Mouse (Mus musculus) forebrain, embryonic 12.5 days (tissue): ENCODE measurements at regions not wholly inside any gene's neighbourhood (a gene's known extent, or its start where the extent isn't known, plus 50 kb on each side); places are given as distances from the start of the nearest gene placed in this dataset.

Experiments
- ATAC-seq: fragments of 200-750 bp; cut with Nextera tagmentation; 2 replicates; pipeline ENCODE4 v1.8.0; 2017; ENCODE audit warnings: moderate TSS enrichment; ENCODE audit not compliant: low FRiP score
- H3K27ac ChIP-seq: fragments of 300-500 bp; sonication (generic); 2 replicates; pipeline ENCODE4 v1.5.1; 2016; ENCODE audit warnings: mild to moderate bottlenecking
- H3K27me3 ChIP-seq: fragments of 300-500 bp; sonication (generic); 2 replicates; pipeline ENCODE4 v1.6.1; 2016; ENCODE audit warnings: mild to moderate bottlenecking
- H3K36me3 ChIP-seq: fragments of 300-500 bp; sonication (generic); replicated peaks from 2 replicates; pipeline ENCODE4 v1.6.1; 2016; ENCODE audit warnings: mild to moderate bottlenecking
- H3K4me1 ChIP-seq: fragments of 300-500 bp; sonication (generic); 2 replicates; pipeline ENCODE4 v1.6.1; 2016
- H3K4me2 ChIP-seq: fragments of 300-500 bp; sonication (generic); 2 replicates; pipeline ENCODE4 v1.6.1; 2016; ENCODE audit warnings: mild to moderate bottlenecking, moderate library complexity
- H3K4me3 ChIP-seq: fragments of 300-500 bp; sonication (generic); replicated peaks from 2 replicates; pipeline ENCODE4 v1.5.1; 2016; ENCODE audit warnings: mild to moderate bottlenecking
- H3K9ac ChIP-seq: fragments of 300-500 bp; sonication (generic); 2 replicates; pipeline ENCODE4 v1.6.1; 2016; ENCODE audit warnings: mild to moderate bottlenecking
- H3K9me3 ChIP-seq: fragments of 300-500 bp; sonication (generic); 2 replicates; pipeline ENCODE4 v1.6.1; 2016
- WGBS: fragments of 180-500 bp; shearing (Covaris S2); methylation state at CpG from one replicate; pipeline ENCODE4 v1.1.7; 2016; 5-methylcytosine and 5-hydroxymethylcytosine counted together

GRCm38 (mm10) chr11:24739710-24740255, 661.9 kb downstream of the Bcl11a start:
- H3K27ac ChIP-seq, result peak overlapping the region; percentile 33
- peak overlapping the region; percentile 53; the same call in 1 of the 2 replicates for H3K9ac ChIP-seq
- H3K4me2 ChIP-seq, result peak overlapping the region; percentile 48
- H3K9me3 ChIP-seq, result no peaks in the 10 kb centered on the region
- no peaks in the 10 kb centered on the region for H3K27me3 ChIP-seq
- ATAC-seq, result peak; percentile 30; the same call in 1 of the 2 replicates
- 3% methylated on average over 14 of the region's 14 CpGs for WGBS
- H3K4me3 ChIP-seq, result peak overlapping the region; percentile 27
- H3K36me3 ChIP-seq, result no peaks in the 10 kb centered on the region
- peaks cover 27% of the 10 kb centered on the region for H3K4me1 ChIP-seq

- peak; percentile 41; the same call in 1 of the 2 replicates for ATAC-seq
- Histone ChIP-seq H3K9me3 (no peaks in the 10 kb centered on the region), H3K27me3 (no peaks in the 10 kb centered on the region), H3K9ac (no peak overlapping the region), H3K4me1 (peaks cover 27% of the 10 kb centered on the region), H3K36me3 (no peaks in the 10 kb centered on the region), H3K4me2 (no peak overlapping the region), H3K27ac (0 out of 2 replicates have a peak overlapping the region, but pooled peaks have one; percentile 33), H3K4me3 (no peak overlapping the region)
- WGBS, result 31% methylated on average over 2 of the region's 2 CpGs
Observed at GRCm38 (mm10) chr11:24740466-24740865, 662.6 kb downstream of the Bcl11a start.

GRCm38 (mm10) chr11:24742561-24742960, 664.7 kb downstream of the Bcl11a start:
- H3K27me3 ChIP-seq, result no peaks in the 10 kb centered on the region
- H3K4me1 ChIP-seq, result peaks cover 27% of the 10 kb centered on the region
- no peak overlapping the region for H3K9ac ChIP-seq
- no peaks in the 10 kb centered on the region for H3K36me3 ChIP-seq
- 0 out of 2 replicates have a peak, but pooled peaks have one; percentile 30 for ATAC-seq
- 27% methylated on average over 8 of the region's 8 CpGs for WGBS
- H3K4me3 ChIP-seq, result no peak overlapping the region
- H3K27ac ChIP-seq, result no peak overlapping the region
- H3K4me2 ChIP-seq, result no peak overlapping the region
- no peaks in the 10 kb centered on the region for H3K9me3 ChIP-seq

GRCm38 (mm10) chr11:24743439-24743838, 665.6 kb downstream of the Bcl11a start:
- Histone ChIP-seq H3K4me1 (peaks cover 27% of the 10 kb centered on the region), H3K4me2 (no peak overlapping the region), H3K9me3 (no peaks in the 10 kb centered on the region), H3K4me3 (no peak overlapping the region), H3K27ac (no peak overlapping the region), H3K9ac (no peak overlapping the region), H3K36me3 (no peaks in the 10 kb centered on the region), H3K27me3 (no peaks in the 10 kb centered on the region)
- ATAC-seq, result no peak
- 46% methylated on average over 1 of the region's 1 CpGs for WGBS

GRCm38 (mm10) chr11:24745841-24746240, 668.0 kb downstream of the Bcl11a start:
- Histone ChIP-seq H3K9ac (no peak overlapping the region), H3K4me1 (peaks cover 12% of the 10 kb centered on the region), H3K36me3 (no peaks in the 10 kb centered on the region), H3K9me3 (no peaks in the 10 kb centered on the region), H3K4me3 (no peak overlapping the region), H3K27ac (no peak overlapping the region), H3K27me3 (no peaks in the 10 kb centered on the region), H3K4me2 (no peak overlapping the region)
- 90% methylated on average over 4 of the region's 4 CpGs for WGBS
- no peak for ATAC-seq

GRCm38 (mm10) chr11:24750144-24750779, 672.4 kb downstream of the Bcl11a start:
- no peak overlapping the region for H3K4me2 ChIP-seq
- WGBS, result 70% methylated on average over 7 of the region's 7 CpGs

GRCm38 (mm10) chr11:24758130-24758529, 680.3 kb downstream of the Bcl11a start:
- Histone ChIP-seq H3K36me3 (no peaks in the 10 kb centered on the region), H3K27ac (no peak overlapping the region), H3K9me3 (no peaks in the 10 kb centered on the region), H3K4me2 (no peak overlapping the region), H3K4me1 (no peaks in the 10 kb centered on the region), H3K27me3 (no peaks in the 10 kb centered on the region), H3K4me3 (no peak overlapping the region), H3K9ac (no peak overlapping the region)
- ATAC-seq, result no peak

More at GRCm38 (mm10) chr11:24750144-24750779, 672.4 kb downstream of the Bcl11a start:
- no peak overlapping the region for H3K9ac ChIP-seq
- H3K36me3 ChIP-seq, result no peaks in the 10 kb centered on the region
- H3K4me1 ChIP-seq, result no peaks in the 10 kb centered on the region
- H3K27ac ChIP-seq, result no peak overlapping the region
- no peaks in the 10 kb centered on the region for H3K27me3 ChIP-seq
- H3K4me3 ChIP-seq, result no peak overlapping the region
- no peak for ATAC-seq
- no peaks in the 10 kb centered on the region for H3K9me3 ChIP-seq

GRCm38 (mm10) chr11:24783470-24783869, 705.6 kb downstream of the Bcl11a start:
- H3K4me2 ChIP-seq, result no peak overlapping the region
- no peaks in the 10 kb centered on the region; the same call in 1 of the 2 replicates for H3K36me3 ChIP-seq
- 0 out of 2 replicates have a peak, but pooled peaks cover 3% of the 10 kb centered on the region for H3K9me3 ChIP-seq
- H3K27me3 ChIP-seq, result no peaks in the 10 kb centered on the region
- H3K4me3 ChIP-seq, result no peak overlapping the region
- WGBS, result 81% methylated on average over 7 of the region's 7 CpGs
- no peak for ATAC-seq
- H3K9ac ChIP-seq, result no peak overlapping the region
- no peaks in the 10 kb centered on the region for H3K4me1 ChIP-seq
- no peak overlapping the region for H3K27ac ChIP-seq

- WGBS, result 83% methylated on average over 2 of the region's 2 CpGs
- no peak overlapping the region for H3K4me2 ChIP-seq
- no peak for ATAC-seq
- no peak overlapping the region for H3K27ac ChIP-seq
- 0 out of 2 replicates have a peak, but pooled peaks cover 3% of the 10 kb centered on the region for H3K9me3 ChIP-seq
- H3K4me3 ChIP-seq, result no peak overlapping the region
- H3K4me1 ChIP-seq, result no peaks in the 10 kb centered on the region
- H3K36me3 ChIP-seq, result no peaks in the 10 kb centered on the region; the same call in 1 of the 2 replicates
- H3K9ac ChIP-seq, result no peak overlapping the region
- H3K27me3 ChIP-seq, result no peaks in the 10 kb centered on the region
Observed at GRCm38 (mm10) chr11:24789120-24789519, 711.3 kb downstream of the Bcl11a start.

- 54% methylated on average over 4 of the region's 4 CpGs for WGBS
- Histone ChIP-seq H3K4me2 (no peak overlapping the region), H3K36me3 (no peaks in the 10 kb centered on the region), H3K9me3 (no peaks in the 10 kb centered on the region), H3K27me3 (no peaks in the 10 kb centered on the region), H3K27ac (no peak overlapping the region), H3K4me1 (peaks cover 5% of the 10 kb centered on the region; the same call in 1 of the 2 replicates), H3K9ac (no peak overlapping the region), H3K4me3 (no peak overlapping the region)
- ATAC-seq, result peak; percentile 46; the same call in 1 of the 2 replicates
Observed at GRCm38 (mm10) chr11:24795510-24796211, 717.8 kb downstream of the Bcl11a start.

- peak; percentile 93 for ATAC-seq
- Histone ChIP-seq H3K27ac (peak overlapping the region; percentile 56), H3K27me3 (no peaks in the 10 kb centered on the region), H3K4me2 (no peak overlapping the region), H3K9ac (no peak overlapping the region), H3K4me1 (peaks cover 10% of the 10 kb centered on the region; the same call in 1 of the 2 replicates), H3K4me3 (no peak overlapping the region), H3K36me3 (no peaks in the 10 kb centered on the region), H3K9me3 (no peaks in the 10 kb centered on the region)
- WGBS, result 25% methylated on average over 8 of the region's 8 CpGs
Observed at GRCm38 (mm10) chr11:24804623-24805023, 726.8 kb downstream of the Bcl11a start.

- no peak overlapping the region for H3K4me3 ChIP-seq
- peak; percentile 73 for ATAC-seq
- H3K27me3 ChIP-seq, result no peaks in the 10 kb centered on the region
- H3K4me1 ChIP-seq, result peaks cover 16% of the 10 kb centered on the region
- no peaks in the 10 kb centered on the region for H3K9me3 ChIP-seq
- H3K9ac ChIP-seq, result no peak overlapping the region
- peak overlapping the region; percentile 24 for H3K4me2 ChIP-seq
- 19% methylated on average over 13 of the region's 13 CpGs for WGBS
- H3K27ac ChIP-seq, result peak overlapping the region; percentile 81
- no peaks in the 10 kb centered on the region for H3K36me3 ChIP-seq
Observed at GRCm38 (mm10) chr11:24829578-24830401, 751.9 kb downstream of the Bcl11a start.
